Mouse (Mus musculus) 416B (cell line): ENCODE data around the gene Ttyh3.

ENCODE experiments used
- DNase-seq: peaks from one replicate; pipeline ENCODE4 v3.0.0; 2011; ENCODE audit warnings: low read depth

Gene Ttyh3

GRCm38 (mm10) chr5:140575381-140575866, 73.4 kb downstream of the Ttyh3 start:
- DNase-seq, result peak; percentile 37

DNA sequence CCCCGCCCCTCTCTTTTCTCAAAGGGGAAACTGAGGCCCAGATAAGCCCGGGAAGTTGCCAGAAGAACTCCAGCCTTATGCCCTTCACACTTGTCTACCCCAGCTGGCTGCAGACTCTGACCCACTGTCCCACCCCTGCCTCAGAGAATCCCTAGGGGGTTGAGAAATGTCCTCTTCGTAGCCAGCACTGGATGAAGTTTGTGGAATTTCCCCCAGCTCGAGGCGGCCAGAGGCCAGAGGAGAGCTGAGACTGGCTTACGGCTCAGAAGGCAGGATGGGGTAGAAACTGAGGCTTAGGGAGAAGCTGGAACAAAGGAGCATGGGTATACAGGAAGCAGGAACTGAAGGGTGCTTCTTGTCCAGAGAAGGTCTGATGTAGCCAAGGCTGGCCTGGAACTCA, 76.2 kb downstream of the Ttyh3 start:
- no peak for DNase-seq

GRCm38 (mm10) chr5:140571673-140572072, 77.2 kb downstream of the Ttyh3 start:
- no peak for DNase-seq

GRCm38 (mm10) chr5:140571201-140571600, 77.6 kb downstream of the Ttyh3 start:
- DNase-seq, result no peak
